Mouse (Mus musculus) liver, adult 2 months (tissue): ENCODE data around the gene Colgalt1.

Source experiments
- CTCF ChIP-seq: fragments of 200-500 bp; IDR thresholded peaks from 2 replicates; pipeline ENCODE4 v1.5.1; 2011; ENCODE audit warnings: low read depth, low read length, control low read depth
- POLR2A ChIP-seq: fragments of 200-500 bp; IDR thresholded peaks from 2 replicates; pipeline ENCODE4 v1.6.1; 2011; ENCODE audit warnings: low read length, control low read depth; ENCODE audit not compliant: insufficient read depth; ENCODE audit errors: extremely low read depth

DNA sequence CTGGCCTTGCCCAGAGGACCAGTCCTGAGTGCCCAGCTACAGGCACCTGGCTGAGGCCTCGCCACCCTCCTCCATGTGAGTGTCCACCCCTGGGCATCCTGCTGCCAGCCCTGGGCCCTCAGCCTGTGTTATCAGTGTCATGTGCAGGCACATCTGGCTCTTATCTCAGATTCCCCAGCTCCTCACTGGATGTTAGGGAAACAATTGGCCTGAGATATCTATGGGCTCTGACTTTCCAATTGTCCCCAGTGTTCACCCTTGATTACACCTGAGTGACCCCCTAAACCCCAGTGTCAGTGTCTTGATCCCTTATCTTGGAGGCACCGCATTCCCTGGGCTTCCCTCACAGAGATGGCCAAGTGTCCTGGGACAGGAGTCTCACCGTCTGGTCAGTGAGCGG is 28.5 kb downstream of the Colgalt1 start:
- no peak for TF ChIP-seq CTCF
- no peak for TF ChIP-seq POLR2A
